Mouse (Mus musculus): Measurements from ENCODE around the gene Cdh4. TPM values are rescaled to one million over a fixed set of nuclear protein-coding genes. Genes with fewer than 3 reads are reported as not detected.

Cdh4 gene
- polyA plus RNA-seq, 1 experiment from 2014 or later, result 2.6 TPM

GRCm38 (mm10) chr2:179799906-179800532, 357.8 kb downstream of the Cdh4 start:
- Histone ChIP-seq H3K36me3 (no peaks in the 10 kb centered on the region), H3K27me3 (replicated peaks) (no peaks in the 10 kb centered on the region), H3K4me3 (replicated peaks) (no peak overlapping the region), H3K27ac (no peak overlapping the region), H3K4me2 (replicated peaks) (no peak overlapping the region), H3K9me3 (no peaks in the 10 kb centered on the region), H3K9ac (no peak overlapping the region), H3K4me1 (replicated peaks) (no peaks in the 10 kb centered on the region)
- 84% methylated on average over 19 of the region's 19 CpGs for WGBS
- no peak for ATAC-seq

- Histone ChIP-seq H3K36me3 (no peaks in the 10 kb centered on the region), H3K27ac (no peak overlapping the region), H3K27me3 (replicated peaks) (no peaks in the 10 kb centered on the region), H3K4me3 (replicated peaks) (no peak overlapping the region), H3K9me3 (no peaks in the 10 kb centered on the region), H3K4me2 (replicated peaks) (no peak overlapping the region), H3K4me1 (replicated peaks) (no peaks in the 10 kb centered on the region), H3K9ac (no peak overlapping the region)
- 83% methylated on average over 7 of the region's 7 CpGs for WGBS
- no peak for ATAC-seq
Observed at GRCm38 (mm10) chr2:179801042-179801441, 358.8 kb downstream of the Cdh4 start.

GRCm38 (mm10) chr2:179802411-179802810, 360.2 kb downstream of the Cdh4 start:
- ATAC-seq, result no peak
- no peak overlapping the region for H3K9ac ChIP-seq
- no peaks in the 10 kb centered on the region for H3K27me3 ChIP-seq (replicated peaks)
- no peak overlapping the region for H3K4me2 ChIP-seq (replicated peaks)
- 85% methylated on average over 1 of the region's 1 CpGs for WGBS
- no peaks in the 10 kb centered on the region for H3K36me3 ChIP-seq
- H3K9me3 ChIP-seq, result no peaks in the 10 kb centered on the region
- H3K27ac ChIP-seq, result no peak overlapping the region
- no peaks in the 10 kb centered on the region for H3K4me1 ChIP-seq (replicated peaks)
- H3K4me3 ChIP-seq (replicated peaks), result no peak overlapping the region

- no peak for ATAC-seq
- Histone ChIP-seq H3K27me3 (replicated peaks) (no peaks in the 10 kb centered on the region), H3K4me2 (replicated peaks) (no peak overlapping the region), H3K4me1 (replicated peaks) (no peaks in the 10 kb centered on the region), H3K27ac (no peak overlapping the region), H3K36me3 (no peaks in the 10 kb centered on the region), H3K9me3 (no peaks in the 10 kb centered on the region), H3K9ac (no peak overlapping the region), H3K4me3 (replicated peaks) (no peak overlapping the region)
- WGBS, result 88% methylated on average over 5 of the region's 5 CpGs
Observed at GRCm38 (mm10) chr2:179811086-179811485, 368.9 kb downstream of the Cdh4 start.

- no peaks in the 10 kb centered on the region for H3K36me3 ChIP-seq
- H3K4me1 ChIP-seq (replicated peaks), result no peaks in the 10 kb centered on the region
- no peak overlapping the region for H3K4me2 ChIP-seq (replicated peaks)
- no peak overlapping the region for H3K27ac ChIP-seq
- H3K4me3 ChIP-seq (replicated peaks), result no peak overlapping the region
- no peaks in the 10 kb centered on the region for H3K9me3 ChIP-seq
- 59% methylated on average over 11 of the region's 11 CpGs for WGBS
- no peak overlapping the region for H3K9ac ChIP-seq
- no peaks in the 10 kb centered on the region for H3K27me3 ChIP-seq (replicated peaks)
- ATAC-seq, result no peak
Observed at GRCm38 (mm10) chr2:179813035-179813827, 371.0 kb downstream of the Cdh4 start.

GRCm38 (mm10) chr2:179824776-179825326, 382.6 kb downstream of the Cdh4 start:
- no peak for ATAC-seq
- H3K4me2 ChIP-seq (replicated peaks), result no peak overlapping the region
- 38% methylated on average over 18 of the region's 18 CpGs for WGBS

GRCm38 (mm10) chr2:179828968-179829367, 386.7 kb downstream of the Cdh4 start:
- H3K4me3 ChIP-seq (replicated peaks), result no peak overlapping the region
- H3K4me1 ChIP-seq (replicated peaks), result no peaks in the 10 kb centered on the region
- H3K27ac ChIP-seq, result no peak overlapping the region
- no peaks in the 10 kb centered on the region for H3K36me3 ChIP-seq
- no peaks in the 10 kb centered on the region for H3K27me3 ChIP-seq (replicated peaks)
- no peak overlapping the region for H3K4me2 ChIP-seq (replicated peaks)
- WGBS, result 86% methylated on average over 6 of the region's 6 CpGs
- no peak overlapping the region for H3K9ac ChIP-seq
- H3K9me3 ChIP-seq, result no peaks in the 10 kb centered on the region
- no peak for ATAC-seq

More at GRCm38 (mm10) chr2:179824776-179825326, 382.6 kb downstream of the Cdh4 start:
- H3K36me3 ChIP-seq, result no peaks in the 10 kb centered on the region
- H3K27me3 ChIP-seq (replicated peaks), result no peaks in the 10 kb centered on the region
- no peak overlapping the region for H3K4me3 ChIP-seq (replicated peaks)
- H3K4me1 ChIP-seq (replicated peaks), result no peaks in the 10 kb centered on the region
- no peak overlapping the region for H3K9ac ChIP-seq
- no peaks in the 10 kb centered on the region for H3K9me3 ChIP-seq
- H3K27ac ChIP-seq, result no peak overlapping the region

GRCm38 (mm10) chr2:179829972-179830371, 387.7 kb downstream of the Cdh4 start:
- Histone ChIP-seq H3K9me3 (no peaks in the 10 kb centered on the region), H3K4me1 (replicated peaks) (no peaks in the 10 kb centered on the region), H3K4me2 (replicated peaks) (no peak overlapping the region), H3K9ac (no peak overlapping the region), H3K36me3 (no peaks in the 10 kb centered on the region), H3K27ac (no peak overlapping the region), H3K4me3 (replicated peaks) (no peak overlapping the region), H3K27me3 (replicated peaks) (no peaks in the 10 kb centered on the region)
- WGBS, result 21% methylated on average over 6 of the region's 6 CpGs
- no peak for ATAC-seq

GRCm38 (mm10) chr2:179834892-179835291, 392.7 kb downstream of the Cdh4 start:
- no peak for ATAC-seq
- Histone ChIP-seq H3K4me1 (replicated peaks) (0 out of 2 replicates have a peak, but pooled peaks cover 3% of the 10 kb centered on the region), H3K4me2 (replicated peaks) (no peak overlapping the region), H3K27me3 (replicated peaks) (no peaks in the 10 kb centered on the region), H3K9ac (no peak overlapping the region), H3K36me3 (no peaks in the 10 kb centered on the region), H3K27ac (no peak overlapping the region), H3K9me3 (no peaks in the 10 kb centered on the region), H3K4me3 (replicated peaks) (no peak overlapping the region)
- 75% methylated on average over 9 of the region's 9 CpGs for WGBS

- 77% methylated on average over 7 of the region's 7 CpGs for WGBS
- no peak for ATAC-seq
- Histone ChIP-seq H3K4me3 (replicated peaks) (no peak overlapping the region), H3K4me2 (replicated peaks) (no peak overlapping the region), H3K4me1 (replicated peaks) (0 out of 2 replicates have a peak, but pooled peaks cover 3% of the 10 kb centered on the region), H3K9ac (no peak overlapping the region), H3K9me3 (no peaks in the 10 kb centered on the region), H3K27ac (no peak overlapping the region), H3K27me3 (replicated peaks) (no peaks in the 10 kb centered on the region), H3K36me3 (no peaks in the 10 kb centered on the region)
Observed at GRCm38 (mm10) chr2:179835570-179835969, 393.3 kb downstream of the Cdh4 start.

GRCm38 (mm10) chr2:179837186-179837585, 395.0 kb downstream of the Cdh4 start:
- Histone ChIP-seq H3K9me3 (no peaks in the 10 kb centered on the region), H3K27me3 (replicated peaks) (no peaks in the 10 kb centered on the region), H3K36me3 (no peaks in the 10 kb centered on the region), H3K9ac (no peak overlapping the region), H3K4me3 (replicated peaks) (no peak overlapping the region), H3K4me1 (replicated peaks) (0 out of 2 replicates have a peak, but pooled peaks cover 3% of the 10 kb centered on the region), H3K4me2 (replicated peaks) (no peak overlapping the region), H3K27ac (no peak overlapping the region)
- WGBS, result 56% methylated on average over 10 of the region's 10 CpGs
- ATAC-seq, result no peak

GRCm38 (mm10) chr2:179838036-179838435, 395.8 kb downstream of the Cdh4 start:
- H3K27ac ChIP-seq, result no peak overlapping the region
- no peaks in the 10 kb centered on the region for H3K9me3 ChIP-seq
- H3K9ac ChIP-seq, result no peak overlapping the region
- no peaks in the 10 kb centered on the region for H3K27me3 ChIP-seq (replicated peaks)
- H3K4me3 ChIP-seq (replicated peaks), result no peak overlapping the region
- no peak overlapping the region for H3K4me2 ChIP-seq (replicated peaks)
- WGBS, result 45% methylated on average over 7 of the region's 7 CpGs
- H3K36me3 ChIP-seq, result no peaks in the 10 kb centered on the region
- ATAC-seq, result no peak
- peaks cover 7% of the 10 kb centered on the region for H3K4me1 ChIP-seq (replicated peaks)

All from intestine, embryonic 15.5 days (tissue).